Mouse (Mus musculus) forebrain, embryonic 16.5 days (tissue): ENCODE measurements around the gene Adgrg6. TPM values are rescaled to one million over a fixed set of nuclear protein-coding genes. Genes with fewer than 3 reads are reported as not detected.

Experiments used
- ATAC-seq: fragments of 200-750 bp; cut with Nextera tagmentation; 2 replicates; pipeline ENCODE4 v1.8.0; 2017; ENCODE audit warnings: mild to moderate bottlenecking, moderate library complexity
- H3K27ac ChIP-seq: fragments of 300-500 bp; sonication (generic); 2 replicates; pipeline ENCODE4 v1.5.1; 2014; ENCODE audit warnings: low read length, control low read depth
- H3K27me3 ChIP-seq: fragments of 300-500 bp; sonication (generic); replicated peaks from 2 replicates; pipeline ENCODE4 v1.6.1; 2014; ENCODE audit warnings: low read length; ENCODE audit not compliant: control insufficient read depth, insufficient read depth
- H3K36me3 ChIP-seq: fragments of 300-500 bp; sonication (generic); 2 replicates; pipeline ENCODE4 v1.6.1; 2014; ENCODE audit not compliant: control insufficient read depth, insufficient read depth
- H3K4me1 ChIP-seq: fragments of 300-500 bp; sonication (generic); replicated peaks from 2 replicates; pipeline ENCODE4 v1.6.1; 2014; ENCODE audit warnings: low read length; ENCODE audit not compliant: control insufficient read depth, insufficient read depth
- H3K4me2 ChIP-seq: fragments of 300-500 bp; sonication (generic); 2 replicates; pipeline ENCODE4 v1.6.1; 2014; ENCODE audit warnings: mild to moderate bottlenecking, low read length, control low read depth
- H3K4me3 ChIP-seq: fragments of 300-500 bp; sonication (generic); replicated peaks from 2 replicates; pipeline ENCODE4 v1.5.1; 2014; ENCODE audit warnings: mild to moderate bottlenecking, low read length, control low read depth
- H3K9ac ChIP-seq: fragments of 300-500 bp; sonication (generic); replicated peaks from 2 replicates; pipeline ENCODE4 v1.6.1; 2014; ENCODE audit warnings: low read depth, low read length, control low read depth
- H3K9me3 ChIP-seq: fragments of 300-500 bp; sonication (generic); 2 replicates; pipeline ENCODE4 v1.6.1; 2016; ENCODE audit warnings: low read length; ENCODE audit not compliant: control insufficient read depth
- WGBS: fragments of 180-500 bp; shearing (Covaris S2); extraction: QIAGEN DNeasy Blood & Tissue Kit; methylation state at CpG from one replicate; pipeline ENCODE4 v1.1.7; 2014; 5-methylcytosine and 5-hydroxymethylcytosine counted together
- polyA plus RNA-seq: library from polyadenylated mRNA; unstranded; fragments of >200 nt; fragmentation: Nextera tagmentation; extraction: Ambion mirVana; gene quantifications from 2 replicates; pipeline ENCODE4 v1.2.1, GENCODE M21; 2015

Gene Adgrg6
- polyA plus RNA-seq, 1 experiment from 2014 or later = 0.61 TPM

DNA sequence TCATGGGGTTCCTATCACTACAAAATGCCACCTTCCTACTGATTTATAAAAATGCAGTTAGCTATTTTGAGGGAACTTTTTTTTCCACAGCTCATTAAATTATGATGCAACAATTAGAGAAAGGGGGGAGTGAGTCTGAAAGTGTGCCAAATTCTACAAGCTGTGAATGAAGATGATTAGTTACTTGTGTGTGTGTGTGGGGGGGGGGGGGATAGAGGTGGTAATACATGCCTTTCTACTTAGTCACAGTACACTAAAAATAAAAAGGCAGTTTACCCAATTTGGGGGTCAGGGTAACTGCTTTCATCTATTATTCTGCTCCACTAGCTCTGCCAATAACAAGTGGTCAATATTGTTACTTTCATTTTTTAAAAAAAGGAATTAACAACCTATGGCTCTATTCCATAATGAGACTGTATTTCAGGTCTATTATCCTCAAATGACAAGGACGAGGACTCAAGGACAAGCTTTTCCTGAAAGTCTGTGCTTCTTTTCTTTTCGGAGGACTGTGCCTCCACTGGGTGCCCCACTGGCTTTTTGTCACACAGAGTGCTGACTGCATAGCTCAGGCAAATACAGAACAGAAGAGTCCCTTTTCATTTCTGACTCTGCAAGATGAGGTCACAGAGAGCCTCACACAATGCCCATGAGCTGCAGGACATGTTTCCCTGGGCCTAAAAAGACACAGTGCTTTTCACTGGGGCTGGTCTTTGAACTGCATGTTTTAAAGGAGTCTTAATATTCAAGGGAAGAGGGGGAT lies 33.4 kb downstream of the Adgrg6 start:
- Histone ChIP-seq H3K27me3 (no peaks in the 10 kb centered on the region), H3K4me2 (no peak overlapping the region), H3K9ac (no peak overlapping the region), H3K9me3 (no peaks in the 10 kb centered on the region), H3K36me3 (no peaks in the 10 kb centered on the region), H3K4me1 (peaks cover 5% of the 10 kb centered on the region; the same call in 1 of the 2 replicates), H3K27ac (no peak overlapping the region), H3K4me3 (no peak overlapping the region)
- WGBS = 5% methylated on average over 2 of the region's 2 CpGs
- 0 out of 2 replicates have a peak, but pooled peaks have one; percentile 33 for ATAC-seq

DNA sequence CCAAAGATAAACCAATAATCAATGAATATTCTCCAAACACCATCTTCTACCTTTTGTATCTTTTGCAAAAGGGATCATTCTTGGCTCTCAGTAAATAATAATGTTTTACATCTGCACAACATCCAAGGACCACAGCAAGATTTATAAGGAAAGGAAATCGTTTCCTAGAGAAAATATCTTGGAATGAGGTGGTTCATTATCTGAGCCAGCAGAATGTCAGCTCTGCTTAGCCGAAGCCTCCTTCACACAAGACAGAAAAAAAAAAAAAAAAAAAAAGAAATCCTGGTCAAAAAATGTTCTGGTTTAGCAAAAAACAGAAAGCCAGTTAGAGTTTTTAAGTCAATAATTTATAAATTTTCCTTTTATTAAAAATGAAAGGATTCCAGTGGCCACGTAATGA lies 34.3 kb downstream of the Adgrg6 start:
- Histone ChIP-seq H3K4me2 (no peak overlapping the region), H3K36me3 (no peaks in the 10 kb centered on the region), H3K27ac (no peak overlapping the region), H3K9ac (no peak overlapping the region), H3K9me3 (no peaks in the 10 kb centered on the region), H3K4me1 (peaks cover 5% of the 10 kb centered on the region; the same call in 1 of the 2 replicates), H3K27me3 (no peaks in the 10 kb centered on the region), H3K4me3 (no peak overlapping the region)
- no peak for ATAC-seq
- 47% methylated on average over 3 of the region's 3 CpGs for WGBS

DNA sequence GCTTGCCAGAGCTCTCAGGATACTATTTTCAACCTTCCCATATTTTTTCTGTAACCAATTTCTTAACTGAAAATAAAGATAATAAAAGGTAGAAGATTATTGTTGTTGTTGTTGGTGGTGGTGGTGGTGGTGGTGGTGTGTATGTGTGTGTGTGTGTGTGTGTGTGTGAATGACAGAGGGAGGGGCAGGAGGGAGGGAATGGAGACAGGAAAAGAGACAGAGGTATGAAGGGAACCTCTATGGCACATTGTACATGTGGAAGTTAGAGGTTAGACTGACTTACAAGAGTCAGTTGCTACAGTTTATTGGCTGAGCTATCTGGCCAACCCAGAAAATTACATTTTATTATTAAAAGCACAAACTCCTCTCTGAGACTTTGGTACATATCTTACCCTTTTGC lies 49.8 kb downstream of the Adgrg6 start:
- H3K27me3 ChIP-seq = no peaks in the 10 kb centered on the region
- no peak for ATAC-seq
- H3K4me3 ChIP-seq = no peak overlapping the region

DNA sequence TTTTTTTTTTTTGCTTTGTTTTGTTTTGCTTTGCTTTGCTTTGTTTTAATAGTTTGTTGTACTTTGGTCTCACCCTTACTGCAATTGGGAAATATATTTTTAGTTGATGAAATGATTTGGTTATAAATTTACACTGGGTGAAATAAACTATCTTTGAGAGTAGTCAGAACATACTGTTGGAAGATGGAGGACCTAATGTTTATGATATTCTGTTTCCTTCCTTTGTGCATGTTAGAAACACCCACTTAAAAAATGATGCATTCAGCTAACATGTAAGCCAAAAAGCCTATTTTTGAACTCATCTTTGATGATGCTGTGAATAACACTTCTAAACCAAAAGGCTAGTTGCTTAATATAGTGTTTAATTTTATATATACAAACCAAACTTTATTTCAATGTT lies 50.3 kb downstream of the Adgrg6 start:
- Histone ChIP-seq H3K27ac (no peak overlapping the region), H3K4me3 (no peak overlapping the region), H3K9ac (no peak overlapping the region), H3K4me1 (no peaks in the 10 kb centered on the region), H3K9me3 (no peaks in the 10 kb centered on the region), H3K27me3 (no peaks in the 10 kb centered on the region), H3K36me3 (no peaks in the 10 kb centered on the region), H3K4me2 (no peak overlapping the region)
- no peak for ATAC-seq

More for the DNA sequence above, 49.8 kb downstream of the Adgrg6 start:
- Histone ChIP-seq H3K4me2 (no peak overlapping the region), H3K9ac (no peak overlapping the region), H3K36me3 (no peaks in the 10 kb centered on the region), H3K27ac (no peak overlapping the region), H3K4me1 (no peaks in the 10 kb centered on the region), H3K9me3 (no peaks in the 10 kb centered on the region)

DNA sequence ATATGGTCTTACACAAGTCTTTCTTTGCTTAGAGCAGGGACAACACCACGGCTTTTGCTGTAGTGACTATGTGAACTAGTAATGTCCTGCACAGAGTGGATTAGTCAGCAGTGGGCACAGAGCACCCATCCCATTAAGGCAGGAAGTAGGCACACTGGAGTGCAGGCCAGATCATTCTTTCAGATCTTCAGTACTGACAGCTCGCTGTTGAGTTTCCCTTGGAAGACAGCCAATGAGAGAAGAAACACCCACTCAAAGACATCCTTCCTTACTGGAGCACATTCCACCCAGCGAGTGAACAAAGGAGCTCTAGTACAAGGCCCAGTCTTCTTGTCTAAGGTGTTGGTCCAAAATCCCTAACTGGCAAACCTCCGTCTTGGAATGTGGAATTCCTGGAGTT lies 53.6 kb downstream of the Adgrg6 start:
- WGBS = 66% methylated on average over 4 of the region's 4 CpGs
- Histone ChIP-seq H3K4me3 (no peak overlapping the region), H3K4me1 (no peaks in the 10 kb centered on the region), H3K4me2 (no peak overlapping the region), H3K27me3 (no peaks in the 10 kb centered on the region), H3K27ac (no peak overlapping the region), H3K9ac (no peak overlapping the region), H3K9me3 (no peaks in the 10 kb centered on the region), H3K36me3 (no peaks in the 10 kb centered on the region)
- ATAC-seq = no peak

DNA sequence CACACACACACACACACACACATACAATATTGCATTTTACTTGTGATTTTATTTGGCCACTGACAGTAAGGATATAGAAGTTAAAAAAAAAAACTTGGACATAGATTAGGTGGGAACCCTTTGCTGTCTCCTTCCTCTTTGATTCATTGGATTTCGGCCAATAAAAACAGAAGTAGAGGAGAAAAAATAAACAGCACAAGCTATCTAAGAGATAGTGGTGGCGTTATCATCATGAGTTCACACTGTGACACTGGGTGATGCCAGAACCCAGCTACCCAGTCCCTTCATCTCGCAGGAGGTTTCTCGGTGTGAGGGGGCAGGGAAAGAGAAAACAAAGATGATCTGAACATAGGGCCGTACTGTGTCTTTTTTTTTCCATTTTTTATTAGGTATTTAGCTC lies 62.2 kb downstream of the Adgrg6 start:
- H3K4me2 ChIP-seq = no peak overlapping the region
- no peaks in the 10 kb centered on the region for H3K4me1 ChIP-seq
- no peaks in the 10 kb centered on the region for H3K27me3 ChIP-seq
- H3K36me3 ChIP-seq = no peaks in the 10 kb centered on the region
- H3K9me3 ChIP-seq = no peaks in the 10 kb centered on the region
- no peak for ATAC-seq
- H3K27ac ChIP-seq = no peak overlapping the region
- no peak overlapping the region for H3K4me3 ChIP-seq
- 83% methylated on average over 5 of the region's 5 CpGs for WGBS
- no peak overlapping the region for H3K9ac ChIP-seq

DNA sequence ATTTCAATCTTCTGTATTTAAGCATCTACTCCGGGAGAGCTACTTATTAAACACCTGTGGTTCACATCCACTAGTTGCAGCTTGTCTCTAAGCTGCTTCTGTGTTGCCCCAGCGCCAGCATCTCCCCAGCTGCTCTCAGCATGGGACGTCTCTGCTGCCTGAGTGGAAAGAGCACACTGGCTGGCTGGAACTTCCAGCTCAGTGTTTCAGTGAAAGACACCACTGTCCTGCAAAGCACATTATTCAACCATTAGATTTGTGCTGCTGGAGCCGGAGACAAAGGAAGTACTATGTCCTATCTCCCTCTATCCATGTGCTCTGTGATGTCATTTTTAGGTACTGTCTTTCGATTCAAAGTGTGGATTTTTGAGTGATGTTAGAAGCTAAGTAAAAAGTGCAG lies 63.0 kb downstream of the Adgrg6 start:
- no peaks in the 10 kb centered on the region for H3K9me3 ChIP-seq
- ATAC-seq = peak; percentile 57
- no peak overlapping the region for H3K9ac ChIP-seq
- H3K27ac ChIP-seq = no peak overlapping the region
- no peaks in the 10 kb centered on the region for H3K36me3 ChIP-seq
- no peak overlapping the region for H3K4me2 ChIP-seq
- no peaks in the 10 kb centered on the region for H3K27me3 ChIP-seq
- H3K4me1 ChIP-seq = no peaks in the 10 kb centered on the region
- 38% methylated on average over 5 of the region's 5 CpGs for WGBS
- no peak overlapping the region for H3K4me3 ChIP-seq

DNA sequence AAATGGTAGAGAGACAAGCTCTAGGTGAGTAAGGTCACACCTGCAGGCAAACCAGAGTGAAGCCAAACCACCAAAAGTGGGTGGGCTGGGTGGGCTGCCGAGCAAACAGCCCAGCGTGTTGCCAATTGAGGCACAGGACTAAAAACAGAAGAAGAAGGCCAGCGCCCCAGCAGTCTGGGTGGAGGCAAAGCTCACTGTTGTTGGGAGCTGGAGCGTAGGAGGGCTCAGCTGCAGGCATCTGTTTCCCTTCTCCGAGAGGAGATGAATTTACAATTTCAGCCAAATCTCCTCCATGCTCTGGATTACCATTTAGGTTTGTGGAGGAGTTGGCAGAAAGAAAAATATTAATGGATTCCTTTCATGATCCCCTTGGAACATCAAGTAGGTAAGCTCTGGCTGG lies 64.5 kb downstream of the Adgrg6 start:
- H3K27ac ChIP-seq = no peak overlapping the region
- no peaks in the 10 kb centered on the region for H3K36me3 ChIP-seq
- H3K4me3 ChIP-seq = no peak overlapping the region
- no peak for ATAC-seq
- H3K27me3 ChIP-seq = no peaks in the 10 kb centered on the region
- H3K9ac ChIP-seq = no peak overlapping the region
- no peaks in the 10 kb centered on the region for H3K4me1 ChIP-seq
- no peaks in the 10 kb centered on the region for H3K9me3 ChIP-seq
- 67% methylated on average over 5 of the region's 5 CpGs for WGBS
- H3K4me2 ChIP-seq = no peak overlapping the region

DNA sequence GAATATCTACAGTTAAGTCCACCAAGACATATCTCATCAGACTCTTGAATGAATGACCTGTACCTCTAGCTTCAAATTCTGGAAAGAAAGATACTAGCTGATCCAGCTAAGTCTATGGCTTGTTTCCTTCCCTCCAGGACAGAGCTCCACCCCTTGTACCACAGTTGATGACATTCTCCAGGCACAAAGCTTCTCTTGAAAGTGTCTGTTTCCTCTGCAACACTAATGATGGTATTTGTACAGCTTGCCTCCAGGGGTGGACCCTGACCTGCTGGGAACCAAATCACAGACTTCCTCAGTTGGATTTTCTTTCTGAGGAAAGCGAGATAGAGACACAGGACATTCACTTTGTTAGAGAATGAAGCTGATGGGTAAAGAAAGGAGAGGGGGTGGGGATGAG lies 69.1 kb downstream of the Adgrg6 start:
- no peaks in the 10 kb centered on the region for H3K9me3 ChIP-seq
- no peaks in the 10 kb centered on the region for H3K36me3 ChIP-seq
- H3K27ac ChIP-seq = no peak overlapping the region
- WGBS = 80% methylated on average over 1 of the region's 1 CpGs
- no peaks in the 10 kb centered on the region for H3K4me1 ChIP-seq
- no peak overlapping the region for H3K4me2 ChIP-seq
- no peaks in the 10 kb centered on the region for H3K27me3 ChIP-seq
- no peak for ATAC-seq
- no peak overlapping the region for H3K4me3 ChIP-seq
- no peak overlapping the region for H3K9ac ChIP-seq

DNA sequence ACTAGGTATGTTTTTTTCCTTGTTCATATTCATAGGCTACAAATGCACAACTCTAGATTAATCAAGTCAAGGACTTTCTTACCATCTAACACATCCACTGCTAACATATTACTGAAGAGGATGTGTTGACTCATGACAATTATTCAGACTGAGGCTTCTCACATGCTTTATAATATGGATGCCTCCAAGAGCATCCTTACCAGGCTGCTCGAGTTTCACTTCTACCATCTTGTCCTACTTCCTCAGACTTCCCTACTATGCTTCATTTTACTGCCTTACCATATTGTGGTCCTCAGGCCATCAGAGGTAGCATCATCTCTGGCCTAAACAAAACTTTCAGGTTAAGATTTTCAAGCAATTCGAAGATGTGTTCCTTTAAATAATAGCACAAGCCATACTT lies 69.8 kb downstream of the Adgrg6 start:
- Histone ChIP-seq H3K36me3 (no peaks in the 10 kb centered on the region), H3K27me3 (no peaks in the 10 kb centered on the region), H3K4me2 (no peak overlapping the region), H3K9me3 (no peaks in the 10 kb centered on the region), H3K4me1 (peaks cover 5% of the 10 kb centered on the region; the same call in 1 of the 2 replicates), H3K9ac (no peak overlapping the region), H3K27ac (no peak overlapping the region), H3K4me3 (no peak overlapping the region)
- ATAC-seq = no peak
- WGBS = 83% methylated on average over 2 of the region's 2 CpGs
